Mouse (Mus musculus) megakaryocyte-erythroid progenitor cell, adult 5-6 weeks (primary cell): ENCODE data around the gene Olfr1359. TPM values are rescaled to one million over a fixed set of nuclear protein-coding genes. Genes with fewer than 3 reads are reported as not detected.

Experiments
- ATAC-seq: replicated peaks from 2 replicates; pipeline ENCODE4 v1.8.0; 2016; ENCODE audit warnings: mild to moderate bottlenecking, inconsistent platforms; ENCODE audit not compliant: severe bottlenecking, poor library complexity, low FRiP score, low TSS enrichment
- total RNA-seq, 2 experiments: library from RNA; stranded (forward) in 1 of 2; stranded (reverse) in 1 of 2; fragments of 200-1000, 215-1000 nt in 1 of 2; fragments of >200 nt in 1 of 2; fragmentation: Nextera tagmentation in 1 of 2; gene quantifications; 2 replicates each; pipeline ENCODE4 v1.2.3; 2014 to 2017

Gene Olfr1359
- total RNA-seq, 2 experiments from 2014 or later, result not detected

GRCm38 (mm10) chr13:21754294-21755001, 56.5 kb downstream of the Olfr1359 start:
- ATAC-seq, result peak; percentile 39

DNA sequence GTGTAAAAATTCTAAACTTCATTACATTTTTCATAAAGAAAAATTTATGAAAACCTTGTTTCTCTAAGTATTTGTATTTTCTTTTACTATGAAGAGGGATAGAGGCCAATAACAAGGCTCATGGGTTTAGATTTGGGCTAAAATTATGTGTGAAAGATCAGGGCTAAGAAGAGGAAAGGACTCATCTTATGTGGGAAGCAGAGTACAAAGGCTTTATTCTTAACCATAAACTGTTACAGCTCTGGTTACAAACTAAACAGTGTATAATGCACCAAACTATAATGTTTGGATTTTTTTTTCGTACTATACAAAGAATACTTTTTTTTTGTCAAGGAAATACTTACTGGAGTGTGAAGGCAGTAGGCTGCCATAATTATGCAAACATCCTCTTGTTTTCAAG, 57.8 kb downstream of the Olfr1359 start:
- no peak for ATAC-seq

Other genes starting within 250 kb of the Olfr1359 start
Only the 30 nearest of the 33 such genes appear.
- gene Zkscan4, start 219.2 kb upstream of the Olfr1359 start, total RNA-seq (2014; fragmentation: Nextera tagmentation), result not detected in 2 replicates
- not detected in 2 replicates for gene Zkscan4, start 219.2 kb upstream of the Olfr1359 start, total RNA-seq (2017)
- not detected in 2 replicates for gene Gm10065, start 218.7 kb upstream of the Olfr1359 start, total RNA-seq (2014; fragmentation: Nextera tagmentation)
- not detected in 2 replicates for gene Gm10065, start 218.7 kb upstream of the Olfr1359 start, total RNA-seq (2017)
- gene AK157302, start 202.9 kb upstream of the Olfr1359 start, total RNA-seq (2014; fragmentation: Nextera tagmentation), result 2.1 and 2.6 TPM in 2 replicates
- 0.19 and 0.23 TPM in 2 replicates for gene AK157302, start 202.9 kb upstream of the Olfr1359 start, total RNA-seq (2017)
- 3.7 and 8.4 TPM in 2 replicates for gene Gm11273, start 196.7 kb upstream of the Olfr1359 start, total RNA-seq (2014; fragmentation: Nextera tagmentation)
- gene Gm11273, start 196.7 kb upstream of the Olfr1359 start, total RNA-seq (2017), result 2.0 and 10.4 TPM in 2 replicates
- gene Zkscan8, start 167.0 kb upstream of the Olfr1359 start, total RNA-seq (2014; fragmentation: Nextera tagmentation), result 14.6 and 23.6 TPM in 2 replicates
- 12.3 and 15.4 TPM in 2 replicates for gene Zkscan8, start 167.0 kb upstream of the Olfr1359 start, total RNA-seq (2017)
- not detected in 2 replicates for gene Olfr1366, start 155.3 kb upstream of the Olfr1359 start, total RNA-seq (2014; fragmentation: Nextera tagmentation)
- not detected in 2 replicates for gene Olfr1366, start 155.3 kb upstream of the Olfr1359 start, total RNA-seq (2017)
- not detected in 2 replicates for gene Olfr1535, start 138.2 kb upstream of the Olfr1359 start, total RNA-seq (2014; fragmentation: Nextera tagmentation)
- not detected in 2 replicates for gene Olfr1535, start 138.2 kb upstream of the Olfr1359 start, total RNA-seq (2017)
- not detected in 2 replicates for gene Olfr1364, start 116.4 kb upstream of the Olfr1359 start, total RNA-seq (2014; fragmentation: Nextera tagmentation)
- not detected in 2 replicates for gene Olfr1364, start 116.4 kb upstream of the Olfr1359 start, total RNA-seq (2017)
- not detected in 2 replicates for gene Olfr1362, start 84.1 kb upstream of the Olfr1359 start, total RNA-seq (2014; fragmentation: Nextera tagmentation)
- gene Olfr1362, start 84.1 kb upstream of the Olfr1359 start, total RNA-seq (2017), result not detected in 2 replicates
- gene Olfr11, start 55.6 kb upstream of the Olfr1359 start, total RNA-seq (2014; fragmentation: Nextera tagmentation), result not detected in 2 replicates
- gene Olfr11, start 55.6 kb upstream of the Olfr1359 start, total RNA-seq (2017), result not detected in 2 replicates
- not detected in 2 replicates for gene Olfr1361, start 34.7 kb upstream of the Olfr1359 start, total RNA-seq (2014; fragmentation: Nextera tagmentation)
- not detected in 2 replicates for gene Olfr1361, start 34.7 kb upstream of the Olfr1359 start, total RNA-seq (2017)
- not detected in 2 replicates for gene Olfr1360, start 20.7 kb upstream of the Olfr1359 start, total RNA-seq (2014; fragmentation: Nextera tagmentation)
- not detected in 2 replicates for gene Olfr1360, start 20.7 kb upstream of the Olfr1359 start, total RNA-seq (2017)
- 430 and 709 TPM in 2 replicates for gene Hist1h2bl, start 18.0 kb downstream of the Olfr1359 start, total RNA-seq (2014; fragmentation: Nextera tagmentation)
- gene Hist1h2bl, start 18.0 kb downstream of the Olfr1359 start, total RNA-seq (2017), result 345 and 387 TPM in 2 replicates
- gene Hist1h2ai, start 18.3 kb downstream of the Olfr1359 start, total RNA-seq (2014; fragmentation: Nextera tagmentation), result 3.0 and 26.7 TPM in 2 replicates
- gene Hist1h2ai, start 18.3 kb downstream of the Olfr1359 start, total RNA-seq (2017), result 582 and 1,238 TPM in 2 replicates
- 21.9 TPM in 1 of 2 replicates, not detected in the other for gene Hist1h3h, start 19.5 kb downstream of the Olfr1359 start, total RNA-seq (2014; fragmentation: Nextera tagmentation)
- gene Hist1h3h, start 19.5 kb downstream of the Olfr1359 start, total RNA-seq (2017), result 175 and 228 TPM in 2 replicates
- gene Hist1h2bm, start 23.9 kb downstream of the Olfr1359 start, total RNA-seq (2014; fragmentation: Nextera tagmentation), result 242 and 265 TPM in 2 replicates
- 262 and 417 TPM in 2 replicates for gene Hist1h2bm, start 23.9 kb downstream of the Olfr1359 start, total RNA-seq (2017)
- 3.8 and 29.3 TPM in 2 replicates for gene Hist1h4j, start 37.0 kb downstream of the Olfr1359 start, total RNA-seq (2014; fragmentation: Nextera tagmentation)
- 302 and 554 TPM in 2 replicates for gene Hist1h4j, start 37.0 kb downstream of the Olfr1359 start, total RNA-seq (2017)
- 396 and 799 TPM in 2 replicates for gene Hist1h4k, start 52.4 kb downstream of the Olfr1359 start, total RNA-seq (2014; fragmentation: Nextera tagmentation)
- 1,621 and 1,651 TPM in 2 replicates for gene Hist1h4k, start 52.4 kb downstream of the Olfr1359 start, total RNA-seq (2017)
- gene Hist1h2ak, start 55.7 kb downstream of the Olfr1359 start, total RNA-seq (2014; fragmentation: Nextera tagmentation), result 179 and 217 TPM in 2 replicates
- 715 and 1,091 TPM in 2 replicates for gene Hist1h2ak, start 55.7 kb downstream of the Olfr1359 start, total RNA-seq (2017)
- gene Hist1h2bn, start 56.0 kb downstream of the Olfr1359 start, total RNA-seq (2014; fragmentation: Nextera tagmentation), result 483 and 930 TPM in 2 replicates
- 1,170 and 1,659 TPM in 2 replicates for gene Hist1h2bn, start 56.0 kb downstream of the Olfr1359 start, total RNA-seq (2017)
- gene Hist1h1b, start 82.5 kb downstream of the Olfr1359 start, total RNA-seq (2014; fragmentation: Nextera tagmentation), result 569 and 631 TPM in 2 replicates
- 1,368 and 2,131 TPM in 2 replicates for gene Hist1h1b, start 82.5 kb downstream of the Olfr1359 start, total RNA-seq (2017)
- 310 and 340 TPM in 2 replicates for gene Hist1h3i, start 85.3 kb downstream of the Olfr1359 start, total RNA-seq (2014; fragmentation: Nextera tagmentation)
- gene Hist1h3i, start 85.3 kb downstream of the Olfr1359 start, total RNA-seq (2017), result 88.3 and 299 TPM in 2 replicates
- 4.6 and 28.8 TPM in 2 replicates for gene Hist1h2an, start 89.1 kb downstream of the Olfr1359 start, total RNA-seq (2014; fragmentation: Nextera tagmentation)
- gene Hist1h2an, start 89.1 kb downstream of the Olfr1359 start, total RNA-seq (2017), result 538 and 611 TPM in 2 replicates
- gene Hist1h2bp, start 89.3 kb downstream of the Olfr1359 start, total RNA-seq (2014; fragmentation: Nextera tagmentation), result 19.6 and 62.9 TPM in 2 replicates
- gene Hist1h2bp, start 89.3 kb downstream of the Olfr1359 start, total RNA-seq (2017), result 33.7 and 54.7 TPM in 2 replicates
- gene Hist1h2bq, start 112.1 kb downstream of the Olfr1359 start, total RNA-seq (2014; fragmentation: Nextera tagmentation), result 395 and 796 TPM in 2 replicates
- gene Hist1h2bq, start 112.1 kb downstream of the Olfr1359 start, total RNA-seq (2017), result 0.72 and 1.2 TPM in 2 replicates
- not detected in 2 replicates for gene Hist1h2ao, start 112.4 kb downstream of the Olfr1359 start, total RNA-seq (2014; fragmentation: Nextera tagmentation)
- not detected in 2 replicates for gene Hist1h2ao, start 112.4 kb downstream of the Olfr1359 start, total RNA-seq (2017)
- gene Hist1h4m, start 113.6 kb downstream of the Olfr1359 start, total RNA-seq (2014; fragmentation: Nextera tagmentation), result 256 and 298 TPM in 2 replicates
- gene Hist1h4m, start 113.6 kb downstream of the Olfr1359 start, total RNA-seq (2017), result 1,434 and 2,567 TPM in 2 replicates
- 49.1 and 171 TPM in 2 replicates for gene Hist1h4n, start 134.1 kb downstream of the Olfr1359 start, total RNA-seq (2014; fragmentation: Nextera tagmentation)
- gene Hist1h4n, start 134.1 kb downstream of the Olfr1359 start, total RNA-seq (2017), result 1,378 and 1,797 TPM in 2 replicates
- gene Hist1h2ap, start 135.4 kb downstream of the Olfr1359 start, total RNA-seq (2014; fragmentation: Nextera tagmentation), result 177 TPM in 2 replicates
- 4,662 and 4,902 TPM in 2 replicates for gene Hist1h2ap, start 135.4 kb downstream of the Olfr1359 start, total RNA-seq (2017)
- gene Hist1h2br, start 135.6 kb downstream of the Olfr1359 start, total RNA-seq (2014; fragmentation: Nextera tagmentation), result 372 and 874 TPM in 2 replicates
- gene Hist1h2br, start 135.6 kb downstream of the Olfr1359 start, total RNA-seq (2017), result 126 and 201 TPM in 2 replicates